Mouse (Mus musculus) MEL (cell line): ENCODE measurements around the gene Slc5a1. TPM values are rescaled to one million over a fixed set of nuclear protein-coding genes. Genes with fewer than 3 reads are reported as not detected.

Experiments used
- DNase-seq: peaks from one replicate; pipeline ENCODE4 v3.0.0; 2011; ENCODE audit warnings: low read depth, low spot score
- H3K27ac ChIP-seq: 2 replicates; pipeline ENCODE4 v1.5.1; 2012; ENCODE audit warnings: low read depth, mild to moderate bottlenecking, control low read depth, low read length, moderate library complexity; ENCODE audit not compliant: control insufficient read depth
- H3K27me3 ChIP-seq, 2 experiments: fragments of 150-350 bp in 1 of 2; sonication (generic) in 1 of 2; 2 replicates each; pipeline ENCODE4 v1.6.1; 2012; ENCODE audit warnings: low read length in 2 of 2, mild to moderate bottlenecking in 2 of 2, improper control_type of control experiment in 1 of 2, moderate library complexity in 1 of 2; ENCODE audit not compliant: insufficient read depth in 2 of 2, control insufficient read depth in 1 of 2
- H3K36me3 ChIP-seq, 2 experiments: 2 replicates each; pipeline ENCODE4 v1.6.1; 2012 to 2014; ENCODE audit warnings: low read length in 2 of 2, improper control_type of control experiment in 1 of 2, inconsistent platforms in 1 of 2, mild to moderate bottlenecking in 1 of 2; ENCODE audit not compliant: insufficient read depth in 2 of 2, control insufficient read depth in 1 of 2
- H3K4me1 ChIP-seq, 2 experiments: fragments of 150-350 bp in 1 of 2; sonication (generic) in 1 of 2; 2 replicates each; pipeline ENCODE4 v1.6.1; 2012; ENCODE audit warnings: low read length in 2 of 2, improper control_type of control experiment in 1 of 2, mild to moderate bottlenecking in 1 of 2; ENCODE audit not compliant: insufficient read depth in 2 of 2, control insufficient read depth in 1 of 2
- H3K4me3 ChIP-seq, 2 experiments: fragments of 150-350 bp in 1 of 2; sonication (generic) in 1 of 2; 2 replicates each; pipeline ENCODE4 v1.5.1; 2012; ENCODE audit warnings: low read depth in 2 of 2, low read length in 2 of 2, mild to moderate bottlenecking in 2 of 2, moderate library complexity in 2 of 2, control low read depth in 1 of 2, improper control_type of control experiment in 1 of 2; ENCODE audit not compliant: control insufficient read depth in 1 of 2, insufficient read depth in 1 of 2
- H3K79me2 ChIP-seq: 2 replicates; pipeline ENCODE4 v1.6.1; 2012; ENCODE audit warnings: mild to moderate bottlenecking, low read length, moderate library complexity; ENCODE audit not compliant: control insufficient read depth, poor library complexity, insufficient read depth
- H3K9ac ChIP-seq: 2 replicates; pipeline ENCODE4 v1.6.1; 2012; ENCODE audit warnings: low read depth, mild to moderate bottlenecking, control low read depth, low read length, moderate library complexity; ENCODE audit not compliant: control insufficient read depth, poor library complexity, severe bottlenecking
- H3K9me3 ChIP-seq: fragments of 150-350 bp; sonication (generic); replicated peaks from 2 replicates; pipeline ENCODE4 v1.6.1; 2012; ENCODE audit warnings: mild to moderate bottlenecking, low read length, improper control_type of control experiment, moderate library complexity; ENCODE audit not compliant: insufficient read depth
- CHD1 ChIP-seq: IDR thresholded peaks from 2 replicates; pipeline ENCODE4 v1.6.1; 2012; ENCODE audit warnings: low read depth, mild to moderate bottlenecking, inconsistent platforms, low read length, improper control_type of control experiment
- CHD2 ChIP-seq: IDR thresholded peaks from 2 replicates; pipeline ENCODE4 v1.6.1; 2011; ENCODE audit warnings: low read length, improper control_type of control experiment
- E2F4 ChIP-seq: IDR thresholded peaks from 2 replicates; pipeline ENCODE4 v1.6.1; 2011; ENCODE audit warnings: low read depth, low read length, improper control_type of control experiment, borderline replicate concordance
- EP300 ChIP-seq, 2 experiments: IDR thresholded peaks; 2 replicates each; pipeline ENCODE4 v1.6.1; 2011; ENCODE audit warnings: improper control_type of control experiment in 2 of 2, low read length in 2 of 2, low read depth in 1 of 2, mild to moderate bottlenecking in 1 of 2
- ETS1 ChIP-seq: IDR thresholded peaks from 2 replicates; pipeline ENCODE4 v1.6.1; 2012; ENCODE audit warnings: low read depth, mild to moderate bottlenecking, inconsistent platforms, low read length, improper control_type of control experiment, moderate library complexity
- GABPA ChIP-seq: IDR thresholded peaks from 2 replicates; pipeline ENCODE4 v1.6.1; 2012; ENCODE audit warnings: low read depth, mild to moderate bottlenecking, inconsistent platforms, low read length, improper control_type of control experiment, moderate library complexity
- JUND ChIP-seq: IDR thresholded peaks from 2 replicates; pipeline ENCODE4 v1.6.1; 2011; ENCODE audit warnings: low read depth, mild to moderate bottlenecking, improper control_type of control experiment, low read length
- KAT2A ChIP-seq: conservative IDR thresholded peaks from 2 replicates; pipeline ENCODE4 v1.6.1; 2012; ENCODE audit warnings: low read depth, low read length, improper control_type of control experiment, inconsistent platforms
- MAFK ChIP-seq: IDR thresholded peaks from 2 replicates; pipeline ENCODE4 v1.6.1; 2011; ENCODE audit warnings: low read depth, mild to moderate bottlenecking, low read length, improper control_type of control experiment, borderline replicate concordance
- MAX ChIP-seq: IDR thresholded peaks from 2 replicates; pipeline ENCODE4 v1.6.1; 2011; ENCODE audit warnings: low read length, improper control_type of control experiment
- MEF2A ChIP-seq: IDR thresholded peaks from 2 replicates; pipeline ENCODE4 v1.6.1; 2014; ENCODE audit warnings: low read depth, mild to moderate bottlenecking, inconsistent platforms, low read length, improper control_type of control experiment; ENCODE audit not compliant: poor library complexity, insufficient replicate concordance, severe bottlenecking; ENCODE audit errors: extremely low read depth
- MXI1 ChIP-seq: IDR thresholded peaks from 2 replicates; pipeline ENCODE4 v1.6.1; 2011; ENCODE audit warnings: mild to moderate bottlenecking, low read depth, low read length, improper control_type of control experiment
- MYB ChIP-seq: IDR thresholded peaks from 2 replicates; pipeline ENCODE4 v1.6.1; 2011; ENCODE audit warnings: mild to moderate bottlenecking, low read depth, low read length, improper control_type of control experiment
- NELFE ChIP-seq: IDR thresholded peaks from 2 replicates; pipeline ENCODE4 v1.6.1; 2011; ENCODE audit warnings: low read depth, low read length, improper control_type of control experiment
- NRF1 ChIP-seq: IDR thresholded peaks from 2 replicates; pipeline ENCODE4 v1.6.1; 2014; ENCODE audit warnings: low read depth, mild to moderate bottlenecking, inconsistent platforms, low read length, improper control_type of control experiment, moderate library complexity; ENCODE audit not compliant: poor library complexity, insufficient read depth, severe bottlenecking
- POLR2A ChIP-seq, 2 experiments: IDR thresholded peaks; 2 replicates each; pipeline ENCODE4 v1.6.1; 2011 to 2012; ENCODE audit warnings: low read length in 2 of 2, mild to moderate bottlenecking in 2 of 2, control low read depth in 1 of 2, improper control_type of control experiment in 1 of 2, low read depth in 1 of 2, moderate library complexity in 1 of 2; ENCODE audit not compliant: control insufficient read depth in 1 of 2, insufficient read depth in 1 of 2, poor library complexity in 1 of 2
- POLR2AphosphoS2 ChIP-seq: IDR thresholded peaks from 2 replicates; pipeline ENCODE4 v1.6.1; 2011; ENCODE audit warnings: low read length, improper control_type of control experiment
- POLR2AphosphoS5 ChIP-seq: IDR thresholded peaks from 2 replicates; pipeline ENCODE4 v1.6.1; 2012; ENCODE audit warnings: low read depth, borderline replicate concordance, mild to moderate bottlenecking, inconsistent platforms, low read length, moderate library complexity, mixed read lengths
- RAD21 ChIP-seq: IDR thresholded peaks from 2 replicates; pipeline ENCODE4 v1.6.1; 2011; ENCODE audit warnings: mild to moderate bottlenecking, low read depth, low read length, improper control_type of control experiment
- RCOR1 ChIP-seq: IDR thresholded peaks from 2 replicates; pipeline ENCODE4 v1.6.1; 2012; ENCODE audit warnings: low read depth, mild to moderate bottlenecking, inconsistent platforms, low read length, improper control_type of control experiment
- SIN3A ChIP-seq: IDR thresholded peaks from 2 replicates; pipeline ENCODE4 v1.6.1; 2012; ENCODE audit warnings: low read length, improper control_type of control experiment, inconsistent platforms
- SMC3 ChIP-seq: IDR thresholded peaks from 2 replicates; pipeline ENCODE4 v1.6.1; 2011; ENCODE audit warnings: low read depth, low read length, improper control_type of control experiment
- TAL1 ChIP-seq: IDR thresholded peaks from 2 replicates; pipeline ENCODE4 v1.6.1; 2012; ENCODE audit warnings: mild to moderate bottlenecking, inconsistent platforms, low read length, moderate library complexity, mixed read lengths
- TBP ChIP-seq: IDR thresholded peaks from 2 replicates; pipeline ENCODE4 v1.8.0; 2011; ENCODE audit warnings: low read depth, low read length, improper control_type of control experiment
- TCF12 ChIP-seq: IDR thresholded peaks from 2 replicates; pipeline ENCODE4 v1.6.1; 2014; ENCODE audit warnings: low read depth, mild to moderate bottlenecking, inconsistent platforms, low read length, improper control_type of control experiment, moderate library complexity
- UBTF ChIP-seq: IDR thresholded peaks from 2 replicates; pipeline ENCODE4 v1.6.1; 2012; ENCODE audit warnings: low read depth, mild to moderate bottlenecking, inconsistent platforms, low read length, improper control_type of control experiment, moderate library complexity, borderline replicate concordance; ENCODE audit not compliant: insufficient read depth
- USF1 ChIP-seq: IDR thresholded peaks from 2 replicates; pipeline ENCODE4 v1.6.1; 2014; ENCODE audit warnings: low read depth, mild to moderate bottlenecking, inconsistent platforms, low read length, improper control_type of control experiment, moderate library complexity
- USF2 ChIP-seq, 2 experiments: IDR thresholded peaks; 2 replicates each; pipeline ENCODE4 v1.6.1; 2011 to 2012; ENCODE audit warnings: improper control_type of control experiment in 2 of 2, low read length in 2 of 2, borderline replicate concordance in 1 of 2, inconsistent platforms in 1 of 2, low read depth in 1 of 2, mild to moderate bottlenecking in 1 of 2; ENCODE audit not compliant: insufficient read depth in 1 of 2
- ZC3H11A ChIP-seq: IDR thresholded peaks from 2 replicates; pipeline ENCODE4 v1.6.1; 2012; ENCODE audit warnings: low read depth, mild to moderate bottlenecking, inconsistent platforms, low read length, improper control_type of control experiment
- ZKSCAN1 ChIP-seq: IDR thresholded peaks from 2 replicates; pipeline ENCODE4 v1.6.1; 2012; ENCODE audit warnings: low read depth, mild to moderate bottlenecking, inconsistent platforms, low read length, improper control_type of control experiment, moderate library complexity
- polyA plus RNA-seq, 2 experiments: library from polyadenylated mRNA; stranded (reverse) in 1 of 2; unstranded in 1 of 2; fragments of >175 nt in 1 of 2; fragments of >200 nt in 1 of 2; gene quantifications; 2 replicates each; pipeline versions ENCODE4 v1.2.1 to v1.2.4; 2012; ENCODE audit warnings: low replicate concordance in 2 of 2, low read depth in 1 of 2; ENCODE audit not compliant: insufficient read length in 2 of 2, insufficient read depth in 1 of 2, missing spikeins in 1 of 2
- total RNA-seq: library from RNA; depleted of rRNA; stranded (reverse); fragments of 300-350 nt; gene quantifications from 2 replicates; pipeline ENCODE4 v1.2.3, GENCODE M21; 2012

Gene Slc5a1
- total and polyA plus RNA-seq, 3 experiments: not detected

DNA sequence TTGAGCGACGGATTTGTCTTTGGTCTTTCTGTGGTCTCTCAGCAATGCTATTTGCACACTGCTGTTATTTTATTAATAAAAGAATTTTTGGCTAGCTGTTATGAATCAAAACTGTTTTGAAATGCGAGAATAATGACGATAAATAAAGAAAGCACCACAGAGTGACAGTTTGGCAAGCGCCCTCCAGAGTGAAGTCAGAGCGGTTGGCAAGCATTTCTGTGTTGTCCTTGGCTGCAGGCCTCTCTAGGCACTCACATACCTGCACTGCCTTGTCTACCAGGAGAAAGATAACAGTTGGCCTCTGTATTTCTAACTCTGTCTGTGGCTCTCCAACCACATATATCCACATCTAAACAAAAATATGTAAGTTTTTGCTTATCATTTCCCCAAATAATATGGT, 43.7 kb downstream of the Slc5a1 start:
- DNase-seq: no peak
- Histone ChIP-seq H3K4me3 (no peak overlapping the region), H3K9ac (no peak overlapping the region), H3K9me3 (no peaks in the 10 kb centered on the region), H3K4me1 (no peaks in the 10 kb centered on the region), H3K36me3 (no peaks in the 10 kb centered on the region), H3K27me3 (peaks cover 16 to 26% of the 10 kb centered on the region in 2 experiments)
- no peak for TF ChIP-seq CHD2
- no peak for TF ChIP-seq SMC3
- no peak for TF ChIP-seq TAL1
- no peak for TF ChIP-seq JUND
- TF ChIP-seq RCOR1: no peak
- TF ChIP-seq POLR2A (IDR thresholded peaks at IDR 0.05; ENCODE audit: control insufficient read depth in 1 of 2, insufficient read depth in 1 of 2, low read depth in 1 of 2, low read length in 2 of 2, poor library complexity in 1 of 2): no peak
- no peak for TF ChIP-seq TBP
- no peak for TF ChIP-seq CHD1
- no peak for TF ChIP-seq MAX
- no peak for TF ChIP-seq USF2 (IDR thresholded peaks at IDR 0.05; ENCODE audit: borderline replicate concordance in 1 of 2, insufficient read depth in 1 of 2, low read depth in 1 of 2, low read length in 2 of 2)
- TF ChIP-seq UBTF: no peak
- no peak for TF ChIP-seq NELFE
- no peak for TF ChIP-seq MEF2A
- no peak for TF ChIP-seq MYB
- TF ChIP-seq GABPA: no peak
- TF ChIP-seq, all 39 proteins: peak for 0
- Histone ChIP-seq H3K79me2 (no peaks in the 10 kb centered on the region), H3K27ac (no peak overlapping the region)

DNA sequence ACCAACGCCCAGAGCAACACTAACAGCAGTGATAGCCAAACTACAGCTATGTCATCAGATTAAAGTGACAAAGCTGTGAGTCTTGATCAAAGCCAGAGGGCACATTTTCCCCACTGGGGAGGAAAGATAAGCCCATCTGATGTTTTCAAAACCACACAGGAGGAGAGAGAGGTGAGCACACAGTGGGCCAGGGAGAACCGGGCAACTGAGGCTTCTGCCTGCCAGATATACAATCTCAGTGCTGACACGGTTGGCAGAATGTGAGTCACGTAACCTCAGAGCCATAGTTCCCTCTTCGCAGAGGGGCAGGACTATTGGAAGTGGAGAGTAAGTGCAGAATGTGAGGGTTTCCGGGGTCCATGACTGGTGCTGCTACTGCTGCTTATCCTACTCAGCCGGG, 89.5 kb downstream of the Slc5a1 start:
- H3K36me3 ChIP-seq: peaks cover 0 to 15% of the 10 kb centered on the region in 2 experiments; a peak in 2 of 4 replicates
- H3K4me1 ChIP-seq: peaks cover 5 to 19% of the 10 kb centered on the region in 2 experiments
- peak; percentile 88 for DNase-seq
- no peaks in the 10 kb centered on the region for H3K79me2 ChIP-seq
- H3K27me3 ChIP-seq: peaks cover 0 to 2% of the 10 kb centered on the region in 2 experiments; a peak in 1 of 4 replicates
- no peaks in the 10 kb centered on the region for H3K9me3 ChIP-seq
- H3K4me3 ChIP-seq: no peak overlapping the region
- no peak overlapping the region for H3K27ac ChIP-seq
- H3K9ac ChIP-seq: no peak overlapping the region
- TF ChIP-seq POLR2AphosphoS5 (no peak), MAFK (peak; percentile 37; the same call in 1 of the 2 replicates), MYB (no peak; the same call in 1 of the 2 replicates), RCOR1 (peak; percentile 96), E2F4 (no peak), SIN3A (peak; percentile 60), TCF12 (peak; percentile 91), USF1 (no peak), ETS1 (peak; percentile 87), USF2 (IDR thresholded peaks at IDR 0.05; ENCODE audit: borderline replicate concordance in 1 of 2, insufficient read depth in 1 of 2, low read depth in 1 of 2, low read length in 2 of 2) (no peak), POLR2AphosphoS2 (no peak), TAL1 (peak; percentile 72), MXI1 (no peak; the same call in 1 of the 2 replicates), ZKSCAN1 (0 out of 2 replicates have a peak, but pooled peaks have one; percentile 9), CHD1 (no peak), RAD21 (no peak), ZC3H11A (no peak), NRF1 (no peak), MEF2A (no peak), EP300 (IDR thresholded peaks at IDR 0.05; ENCODE audit: low read depth in 1 of 2, low read length in 2 of 2) (peak; percentile 86 to 89), UBTF (no peak), KAT2A (no peak)
